Mouse (Mus musculus): Measurements from ENCODE around the gene Fcgrt. TPM values are rescaled to one million over a fixed set of nuclear protein-coding genes. Genes with fewer than 3 reads are reported as not detected.
A peak's percentile ranks its signal among the peaks of the same experiment; 100 is the strongest.
"Not testable (repeated sequence)": the region's sequence is repeated elsewhere in the genome, so short reads cannot be mapped to it uniquely, and the experiment has no call there.

Gene Fcgrt
- polyA plus RNA-seq (2017; shearing (Covaris generic)), result 1 to 10 TPM in 1 of 2 experiments, under 1 TPM in 1; 0.78 to 1.1 TPM

DNA sequence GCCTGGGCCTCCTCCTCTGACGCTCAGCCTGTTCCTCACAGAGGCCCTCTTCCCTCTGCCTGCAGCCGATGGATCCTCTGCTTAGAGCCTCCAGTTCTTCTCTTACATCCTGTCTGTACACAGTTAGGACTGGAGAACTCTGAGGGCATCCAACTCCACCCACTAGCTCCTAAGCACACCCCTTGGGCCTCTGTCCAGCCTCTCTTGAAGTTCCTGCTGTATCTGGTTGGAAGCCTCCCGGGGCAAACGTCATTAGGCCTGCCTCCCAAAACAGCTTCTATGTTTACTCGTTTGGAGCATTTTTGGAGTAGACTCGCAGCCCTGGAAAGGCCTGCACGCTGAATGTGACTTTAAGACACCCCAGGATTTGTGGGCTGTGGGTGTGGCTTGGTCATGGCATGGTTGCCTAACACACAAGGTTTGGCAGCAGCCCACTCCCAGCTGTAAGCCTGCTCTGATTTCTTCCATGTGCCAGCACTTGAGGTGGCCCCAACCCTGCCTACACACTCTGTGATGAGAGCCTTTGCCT lies at the start of gene Fcgrt:
TSS of gene Fcgrt (minus strand) at position 200 of the 529 bp plus-strand sequence.
- no peak for ATAC-seq

GRCm38 (mm10) chr7:45153052-45153451 lies 49.4 kb upstream of the Fcgrt start:
- not testable (repeated sequence) for ATAC-seq

DNA sequence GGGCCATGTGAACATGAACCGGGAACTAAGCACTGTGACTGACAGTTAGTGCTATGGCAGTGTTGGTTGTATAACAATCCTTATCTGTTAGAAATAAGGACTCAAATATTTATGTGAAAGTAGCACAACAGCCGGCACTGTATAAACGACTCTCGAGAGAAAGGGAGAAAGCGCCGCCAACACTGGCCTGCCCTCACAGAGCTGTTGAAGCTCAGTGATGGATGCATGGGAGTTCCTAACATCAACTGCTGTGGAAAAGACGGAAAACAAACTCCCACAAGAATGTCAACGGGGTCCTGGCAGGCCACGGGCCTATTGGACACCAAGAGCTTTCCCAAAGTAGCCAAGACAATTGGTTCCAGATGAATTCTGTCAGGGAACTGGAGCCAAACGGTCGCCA lies 47.7 kb upstream of the Fcgrt start:
- ATAC-seq, result no peak

- ATAC-seq, result no peak
Measured at GRCm38 (mm10) chr7:45150321-45150720, 46.7 kb upstream of the Fcgrt start.

- no peak for ATAC-seq
Measured at GRCm38 (mm10) chr7:45149545-45149944, 45.9 kb upstream of the Fcgrt start.

DNA sequence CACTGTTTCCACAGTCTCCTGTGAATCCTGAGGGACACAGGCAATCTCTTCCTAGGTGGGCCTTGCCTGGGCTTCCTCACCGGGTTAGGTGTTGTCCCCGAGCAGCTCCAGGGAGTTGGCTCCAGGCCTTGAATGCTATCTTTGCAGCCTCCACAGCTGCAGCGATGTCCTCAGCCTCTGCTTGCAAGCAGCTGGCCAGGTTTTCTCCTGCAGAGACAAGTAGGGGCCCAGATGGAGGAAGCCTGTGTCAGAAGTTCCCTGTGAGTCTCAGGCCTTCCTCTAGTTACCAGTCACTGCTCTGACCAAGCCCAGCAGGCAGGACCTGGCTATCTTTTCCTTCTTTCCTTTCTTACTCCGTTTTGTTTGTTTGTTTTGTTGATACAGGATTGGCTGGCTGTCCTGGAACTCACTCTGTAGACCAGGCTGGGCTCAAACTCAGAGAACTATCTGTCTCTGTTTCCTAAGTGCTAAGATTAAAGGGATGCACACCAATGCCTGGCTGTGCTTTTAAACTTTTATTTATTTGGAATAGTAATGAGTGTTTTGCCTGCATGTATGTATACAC lies 45.0 kb upstream of the Fcgrt start:
- no peak for ATAC-seq

DNA sequence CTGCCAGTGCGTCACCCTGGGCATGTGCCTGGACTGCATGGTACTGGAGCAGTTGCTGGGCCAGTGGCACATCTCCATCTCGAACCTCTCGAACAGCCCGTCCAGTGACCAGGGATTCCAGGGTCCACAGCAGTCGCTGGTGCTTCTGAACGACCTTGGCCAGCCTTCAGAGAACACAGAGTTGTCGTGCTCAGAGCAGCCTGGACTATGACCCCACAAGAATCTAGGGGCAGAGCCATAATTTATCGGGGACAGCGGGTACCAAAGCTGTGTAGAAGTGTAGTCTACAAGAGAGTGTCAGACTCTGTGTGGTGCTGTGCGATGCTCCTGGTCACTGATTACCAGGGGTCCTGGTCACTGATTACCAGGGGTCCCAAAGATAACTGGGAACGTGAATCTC lies 44.2 kb upstream of the Fcgrt start:
- ATAC-seq, result no peak

DNA sequence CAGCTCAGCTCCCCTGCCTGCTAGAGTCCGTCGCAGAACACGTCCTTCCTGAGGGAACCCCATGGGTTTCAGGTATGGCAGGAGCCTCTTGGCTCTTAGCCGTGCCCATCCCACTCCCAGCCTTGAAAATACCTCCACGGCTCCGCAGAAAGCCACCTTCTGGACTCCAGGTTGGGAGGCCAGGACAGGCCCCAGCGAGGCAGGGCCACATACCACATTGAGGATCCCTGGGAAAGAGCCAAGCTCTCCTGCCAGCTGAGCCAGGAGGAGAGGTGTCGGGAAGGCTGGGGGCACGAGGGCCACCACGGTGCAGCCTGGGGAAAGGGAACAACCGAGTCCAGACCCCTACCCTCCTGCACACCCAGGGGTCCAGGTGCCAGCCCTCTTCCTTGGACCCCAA lies 43.6 kb upstream of the Fcgrt start:
- no peak for ATAC-seq

DNA sequence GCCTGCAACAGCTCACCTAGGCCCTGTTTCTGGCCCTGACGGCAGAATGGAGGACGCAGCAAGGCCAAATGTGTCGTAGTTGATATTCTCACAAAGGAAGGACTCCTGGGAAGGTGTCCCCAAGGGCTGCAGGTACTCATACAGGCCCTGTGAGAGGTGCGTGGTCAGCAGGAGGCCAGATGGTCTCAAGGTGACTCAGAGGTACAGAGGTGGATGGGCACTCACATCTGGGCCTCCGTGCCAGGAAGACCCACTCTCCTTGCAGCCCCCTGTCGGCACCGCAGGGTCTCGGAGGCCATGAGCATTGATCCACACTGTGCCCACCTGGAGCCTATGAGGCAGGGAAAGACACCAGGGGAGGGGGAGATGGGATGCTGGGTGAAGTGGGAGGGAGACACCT lies 41.8 kb upstream of the Fcgrt start:
- ATAC-seq, result no peak

- ATAC-seq, result no peak
Measured at GRCm38 (mm10) chr7:45144368-45145174, 40.9 kb upstream of the Fcgrt start.

DNA sequence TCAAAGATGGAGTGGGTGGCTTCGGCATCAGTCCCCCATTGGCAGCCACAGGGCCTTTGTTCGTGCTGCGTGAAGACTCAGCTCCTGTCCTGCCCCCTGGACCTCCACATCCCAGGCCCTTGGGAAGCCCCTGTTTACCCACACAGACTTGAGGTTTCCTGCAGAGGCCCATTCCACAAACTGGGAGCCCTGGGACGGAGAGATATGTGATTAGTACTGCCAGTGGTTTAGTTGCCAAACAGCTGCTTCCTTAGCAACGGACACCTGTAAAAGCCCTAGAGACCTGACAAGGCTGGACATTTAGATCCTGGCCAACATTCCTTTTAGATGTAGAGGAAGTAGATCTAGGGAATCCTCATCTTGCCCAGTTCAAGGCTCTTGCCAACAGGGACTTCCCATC lies 38.3 kb upstream of the Fcgrt start:
- no peak for ATAC-seq

- no peak for ATAC-seq
Measured at GRCm38 (mm10) chr7:45141319-45141718, 37.7 kb upstream of the Fcgrt start.

GRCm38 (mm10) chr7:45139904-45140723 lies 36.5 kb upstream of the Fcgrt start:
- no peak for ATAC-seq

- ATAC-seq, result no peak
Measured at GRCm38 (mm10) chr7:45138403-45138802, 34.8 kb upstream of the Fcgrt start.

- peak; percentile 12 for ATAC-seq
Measured at GRCm38 (mm10) chr7:45137171-45138006, 33.7 kb upstream of the Fcgrt start.

DNA sequence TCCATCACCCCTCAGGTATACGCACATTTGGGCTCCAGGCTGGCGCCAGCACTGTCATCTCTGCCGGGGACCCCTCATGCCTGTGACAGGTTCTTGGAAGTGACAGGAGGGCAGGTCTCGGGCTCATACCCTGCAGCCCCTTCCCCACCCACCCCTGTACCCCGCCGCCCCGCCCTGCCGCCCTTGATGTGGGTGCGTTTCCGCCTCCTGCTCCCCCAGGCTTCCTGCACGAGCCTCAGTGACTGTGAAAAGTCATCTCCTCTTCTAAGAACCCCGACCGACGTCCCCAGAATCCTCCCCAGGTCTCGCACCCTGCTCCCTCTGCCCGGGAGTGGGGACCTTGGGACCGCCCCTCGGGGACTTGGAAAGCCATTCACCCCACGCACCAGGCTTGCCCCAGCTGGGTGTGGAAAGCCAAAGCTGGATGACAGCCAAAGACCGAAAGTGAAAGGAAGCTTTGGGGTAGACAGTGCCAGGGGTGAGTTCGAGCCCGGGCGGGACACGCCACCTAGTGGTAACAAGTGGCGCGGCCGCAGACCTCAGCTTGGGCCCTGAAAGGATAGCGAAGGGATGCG lies 32.4 kb upstream of the Fcgrt start, which contains the start of the genes Gm45713 and Flt3l:
TSS of gene Gm45713 (minus strand) at position 239 of the 575 bp plus-strand sequence.
TSS of gene Flt3l (minus strand) at position 440 of the 575 bp plus-strand sequence.
- ATAC-seq, result peak; percentile 81

DNA sequence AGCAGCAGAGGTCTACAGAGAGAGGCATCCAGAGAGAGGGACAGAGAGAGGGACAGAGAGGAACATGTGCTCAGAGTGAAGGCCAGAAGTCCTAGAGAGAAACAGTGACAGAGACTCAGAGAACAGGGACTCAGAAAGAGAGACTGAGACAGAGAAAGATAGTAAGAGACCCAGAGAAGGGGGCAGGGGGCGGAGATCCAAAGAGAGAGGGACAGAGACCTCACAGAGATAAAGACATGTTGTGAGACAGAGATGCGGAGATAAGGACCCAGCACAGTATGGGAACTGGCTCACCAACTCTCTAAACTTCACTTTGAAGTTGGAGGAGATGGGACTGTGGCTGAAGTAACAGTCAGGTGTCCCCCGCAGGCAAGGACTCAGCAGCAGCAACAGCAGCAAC lies 31.7 kb upstream of the Fcgrt start:
- ATAC-seq, result no peak

GRCm38 (mm10) chr7:45134544-45135026 lies 30.9 kb upstream of the Fcgrt start:
- no peak for ATAC-seq

GRCm38 (mm10) chr7:45133446-45134159 lies 30.0 kb upstream of the Fcgrt start:
- ATAC-seq, result no peak

GRCm38 (mm10) chr7:45131850-45132249 lies 28.2 kb upstream of the Fcgrt start:
- ATAC-seq, result no peak

Data from activated CD4-positive, CD25-positive, alpha-beta regulatory T cell, adult 4 months (primary cell).